Mouse (Mus musculus): ENCODE results near the gene Spdye4c. TPM values are rescaled to one million over a fixed set of nuclear protein-coding genes. Genes with fewer than 3 reads are reported as not detected.

The Spdye4c gene
- polyA plus RNA-seq (2016; fragmentation: Nextera tagmentation; extraction: Ambion mirVana): not detected in 2 replicates

DNA sequence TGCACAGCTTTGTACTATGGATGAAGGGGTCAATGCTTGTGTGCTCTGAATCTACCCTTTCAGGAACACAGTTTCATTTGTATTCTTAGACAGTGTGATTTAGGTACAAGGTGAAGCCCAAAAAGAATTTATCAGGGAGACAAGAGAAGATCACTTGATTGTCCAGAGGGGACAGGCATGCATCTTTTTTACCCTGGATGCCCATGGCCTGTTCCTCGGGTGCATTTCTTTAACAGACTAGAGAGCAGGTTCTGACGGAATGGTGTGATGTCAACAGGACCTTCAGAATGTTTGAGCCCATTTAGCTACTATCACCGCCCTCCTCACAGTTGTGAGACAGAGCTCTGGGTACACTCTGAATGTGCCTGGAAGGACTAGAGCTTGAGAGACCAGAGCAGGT, at the start of gene Spdye4c:
Spdye4c (plus strand) TSS at position 301 of the 400 bp plus-strand sequence.
- Histone ChIP-seq H3K36me3 (no peaks in the 10 kb centered on the region), H3K27me3 (no peaks in the 10 kb centered on the region), H3K4me2 (replicated peaks) (no peak within 1 kb of the TSS), H3K4me1 (no peaks in the 10 kb centered on the region), H3K9me3 (replicated peaks) (no peaks in the 10 kb centered on the region), H3K9ac (no peak within 1 kb of the TSS), H3K4me3 (no peak within 1 kb of the TSS), H3K27ac (no peak within 1 kb of the TSS)
- no peak for ATAC-seq (ENCODE audit: low FRiP score)
- 93% methylated on average over 3 of the region's 3 CpGs for WGBS

- ATAC-seq (ENCODE audit: low FRiP score): no peak
- no peak overlapping the region for H3K4me2 ChIP-seq (replicated peaks)
- H3K4me1 ChIP-seq: peaks cover 9% of the 10 kb centered on the region; the same call in 1 of the 2 replicates
- no peaks in the 10 kb centered on the region for H3K27me3 ChIP-seq
- no peak overlapping the region for H3K4me3 ChIP-seq
- H3K36me3 ChIP-seq: no peaks in the 10 kb centered on the region
- WGBS: 90% methylated on average over 8 of the region's 8 CpGs
- H3K9me3 ChIP-seq (replicated peaks): no peaks in the 10 kb centered on the region
- no peak overlapping the region for H3K27ac ChIP-seq
- H3K9ac ChIP-seq: no peak overlapping the region
Observed at GRCm38 (mm10) chr2:128543495-128543894, 47.5 kb upstream of the Spdye4c start.

- Histone ChIP-seq H3K9me3 (replicated peaks) (no peaks in the 10 kb centered on the region), H3K4me2 (replicated peaks) (no peak overlapping the region), H3K36me3 (no peaks in the 10 kb centered on the region), H3K27me3 (no peaks in the 10 kb centered on the region), H3K4me1 (peaks cover 10% of the 10 kb centered on the region), H3K9ac (no peak overlapping the region), H3K27ac (no peak overlapping the region; the same call in 1 of the 2 replicates), H3K4me3 (no peak overlapping the region)
- 58% methylated on average over 5 of the region's 5 CpGs for WGBS
- ATAC-seq (ENCODE audit: low FRiP score): 0 out of 2 replicates have a peak, but pooled peaks have one; percentile 26
Observed at GRCm38 (mm10) chr2:128544421-128545137, 46.4 kb upstream of the Spdye4c start.

DNA sequence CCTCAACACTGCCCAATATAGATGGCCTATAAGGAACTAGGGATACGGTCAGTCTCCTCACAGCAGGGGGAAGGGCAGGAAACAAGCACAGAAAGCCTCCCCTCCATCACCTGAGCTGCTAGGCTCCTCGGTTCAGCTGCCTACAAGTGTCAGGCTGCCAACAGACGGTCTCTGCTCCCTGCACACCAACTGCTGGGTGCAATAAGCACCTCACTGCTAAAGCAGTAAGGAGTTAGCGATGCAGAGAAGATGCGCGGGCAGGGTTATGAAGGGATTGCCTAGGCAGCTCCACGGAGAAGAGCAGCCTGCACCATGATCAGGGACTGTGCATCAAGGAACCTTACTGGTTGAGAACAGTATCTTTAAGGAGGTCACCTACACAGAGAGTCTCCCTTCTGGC, 45.6 kb upstream of the Spdye4c start:
- WGBS: 72% methylated on average over 7 of the region's 7 CpGs
- Histone ChIP-seq H3K27ac (no peak overlapping the region), H3K36me3 (no peaks in the 10 kb centered on the region), H3K4me2 (replicated peaks) (no peak overlapping the region), H3K9me3 (replicated peaks) (no peaks in the 10 kb centered on the region), H3K27me3 (no peaks in the 10 kb centered on the region), H3K4me1 (peaks cover 15% of the 10 kb centered on the region), H3K9ac (no peak overlapping the region), H3K4me3 (no peak overlapping the region)
- no peak for ATAC-seq (ENCODE audit: low FRiP score)

- peaks cover 15% of the 10 kb centered on the region for H3K4me1 ChIP-seq
- WGBS: 85% methylated on average over 10 of the region's 10 CpGs
- no peaks in the 10 kb centered on the region for H3K36me3 ChIP-seq
- no peaks in the 10 kb centered on the region for H3K27me3 ChIP-seq
- H3K9me3 ChIP-seq (replicated peaks): no peaks in the 10 kb centered on the region
- no peak for ATAC-seq (ENCODE audit: low FRiP score)
- no peak overlapping the region for H3K4me2 ChIP-seq (replicated peaks)
- H3K27ac ChIP-seq: no peak overlapping the region
- H3K9ac ChIP-seq: no peak overlapping the region
- H3K4me3 ChIP-seq: no peak overlapping the region
Observed at GRCm38 (mm10) chr2:128547079-128547478, 43.9 kb upstream of the Spdye4c start.

GRCm38 (mm10) chr2:128548262-128548661, 42.7 kb upstream of the Spdye4c start:
- no peaks in the 10 kb centered on the region for H3K36me3 ChIP-seq
- H3K4me1 ChIP-seq: peaks cover 15% of the 10 kb centered on the region
- no peak for ATAC-seq (ENCODE audit: low FRiP score)
- H3K27me3 ChIP-seq: no peaks in the 10 kb centered on the region
- no peak overlapping the region for H3K9ac ChIP-seq
- H3K27ac ChIP-seq: no peak overlapping the region
- no peak overlapping the region for H3K4me3 ChIP-seq
- WGBS: 31% methylated on average over 2 of the region's 2 CpGs
- H3K9me3 ChIP-seq (replicated peaks): no peaks in the 10 kb centered on the region
- H3K4me2 ChIP-seq (replicated peaks): no peak overlapping the region

DNA sequence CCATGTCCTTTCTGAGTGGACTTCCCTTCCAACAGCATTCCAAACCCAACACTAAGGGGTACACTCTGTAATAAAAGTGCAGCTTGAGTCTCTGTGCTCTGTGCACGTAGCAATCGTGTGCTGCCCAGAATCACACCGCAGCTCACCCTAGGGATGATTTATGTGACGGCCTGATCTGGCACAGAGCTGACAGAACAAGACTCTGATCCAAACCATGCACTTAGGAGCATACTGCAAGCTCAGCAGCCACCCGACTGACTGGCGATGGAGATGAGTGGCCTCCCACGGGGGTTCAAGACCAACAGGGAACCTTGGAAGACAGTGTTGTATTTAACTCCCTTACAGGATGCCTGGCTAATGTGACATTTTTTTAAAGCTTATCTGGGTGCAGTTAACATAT, 41.4 kb upstream of the Spdye4c start:
- no peak overlapping the region for H3K27ac ChIP-seq
- ATAC-seq (ENCODE audit: low FRiP score): no peak

DNA sequence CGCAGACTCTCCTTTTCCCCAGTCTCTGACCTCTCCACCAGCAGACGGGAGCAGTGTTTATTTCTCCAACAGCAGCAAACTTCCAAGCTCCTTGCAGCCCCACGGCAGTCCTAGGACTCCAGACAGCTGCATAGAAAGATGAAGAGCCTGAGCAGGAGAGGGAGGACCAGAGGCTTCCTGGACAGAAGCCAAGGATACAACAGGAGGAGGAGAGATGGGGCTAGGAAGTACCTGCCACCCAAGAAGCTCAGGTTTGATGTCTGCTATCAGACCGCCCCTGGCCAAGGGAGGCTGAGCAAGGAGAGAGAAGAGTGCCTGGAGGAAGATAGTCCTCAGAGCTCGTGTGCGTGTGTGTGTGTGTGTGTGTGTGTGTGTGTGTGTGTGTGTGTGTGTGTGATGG, 41.0 kb upstream of the Spdye4c start:
- no peak overlapping the region for H3K4me2 ChIP-seq (replicated peaks)
- H3K4me1 ChIP-seq: peaks cover 9% of the 10 kb centered on the region
- H3K27ac ChIP-seq: no peak overlapping the region
- no peaks in the 10 kb centered on the region for H3K27me3 ChIP-seq
- no peak for ATAC-seq (ENCODE audit: low FRiP score)
- no peaks in the 10 kb centered on the region for H3K36me3 ChIP-seq
- 56% methylated on average over 6 of the region's 6 CpGs for WGBS
- H3K4me3 ChIP-seq: no peak overlapping the region
- H3K9me3 ChIP-seq (replicated peaks): no peaks in the 10 kb centered on the region
- H3K9ac ChIP-seq: no peak overlapping the region

More for the DNA sequence above, 41.4 kb upstream of the Spdye4c start:
- no peaks in the 10 kb centered on the region for H3K27me3 ChIP-seq
- peaks cover 13% of the 10 kb centered on the region for H3K4me1 ChIP-seq
- no peaks in the 10 kb centered on the region for H3K36me3 ChIP-seq
- no peak overlapping the region for H3K4me3 ChIP-seq
- no peaks in the 10 kb centered on the region for H3K9me3 ChIP-seq (replicated peaks)
- no peak overlapping the region for H3K4me2 ChIP-seq (replicated peaks)
- 49% methylated on average over 7 of the region's 7 CpGs for WGBS
- no peak overlapping the region for H3K9ac ChIP-seq

- H3K4me2 ChIP-seq (replicated peaks): no peak overlapping the region
- no peak overlapping the region for H3K4me3 ChIP-seq
- H3K9me3 ChIP-seq (replicated peaks): no peaks in the 10 kb centered on the region
- H3K36me3 ChIP-seq: no peaks in the 10 kb centered on the region
- no peak overlapping the region for H3K9ac ChIP-seq
- no peak overlapping the region for H3K27ac ChIP-seq
- H3K27me3 ChIP-seq: no peaks in the 10 kb centered on the region
- H3K4me1 ChIP-seq: peaks cover 6% of the 10 kb centered on the region; the same call in 1 of the 2 replicates
- WGBS: 82% methylated on average over 8 of the region's 8 CpGs
- no peak for ATAC-seq (ENCODE audit: low FRiP score)
Observed at GRCm38 (mm10) chr2:128552080-128552791, 38.8 kb upstream of the Spdye4c start.

GRCm38 (mm10) chr2:128552798-128553720, 38.0 kb upstream of the Spdye4c start:
- Histone ChIP-seq H3K36me3 (no peaks in the 10 kb centered on the region), H3K9me3 (replicated peaks) (no peaks in the 10 kb centered on the region), H3K27ac (no peak overlapping the region), H3K27me3 (no peaks in the 10 kb centered on the region), H3K4me3 (no peak overlapping the region), H3K4me1 (peaks cover 6% of the 10 kb centered on the region; the same call in 1 of the 2 replicates), H3K4me2 (replicated peaks) (no peak overlapping the region), H3K9ac (no peak overlapping the region)
- 87% methylated on average over 8 of the region's 8 CpGs for WGBS
- no peak for ATAC-seq (ENCODE audit: low FRiP score)

- Histone ChIP-seq H3K27me3 (no peaks in the 10 kb centered on the region), H3K4me3 (no peak overlapping the region), H3K4me2 (replicated peaks) (no peak overlapping the region), H3K4me1 (peaks cover under 1% of the 10 kb centered on the region; the same call in 1 of the 2 replicates), H3K9me3 (replicated peaks) (no peaks in the 10 kb centered on the region), H3K9ac (no peak overlapping the region), H3K27ac (no peak overlapping the region), H3K36me3 (no peaks in the 10 kb centered on the region)
- no peak for ATAC-seq (ENCODE audit: low FRiP score)
- 83% methylated on average over 9 of the region's 9 CpGs for WGBS
Observed at GRCm38 (mm10) chr2:128555082-128555481, 35.9 kb upstream of the Spdye4c start.

DNA sequence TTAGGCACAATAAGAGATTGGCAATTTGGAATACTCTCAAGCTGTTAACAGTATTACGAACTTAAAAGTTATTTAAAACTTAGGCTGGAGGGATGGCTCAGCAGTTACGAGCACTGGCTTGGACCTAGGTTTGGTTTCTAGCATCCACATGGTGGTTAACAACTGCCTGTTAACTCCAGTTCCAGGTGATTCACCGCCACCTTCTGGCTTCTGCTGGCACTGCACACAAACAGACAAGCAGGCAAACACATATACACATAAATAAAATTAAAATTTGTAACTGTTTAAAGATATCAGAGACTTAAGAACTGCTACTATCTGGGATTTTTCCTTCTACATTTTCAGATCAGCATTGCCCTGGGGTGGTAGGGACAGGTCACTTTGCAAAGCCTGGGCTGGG, 26.8 kb upstream of the Spdye4c start:
- Histone ChIP-seq H3K27ac (no peak overlapping the region), H3K9ac (no peak overlapping the region), H3K4me2 (replicated peaks) (no peak overlapping the region), H3K4me3 (no peak overlapping the region), H3K9me3 (replicated peaks) (no peaks in the 10 kb centered on the region), H3K4me1 (peaks cover 4% of the 10 kb centered on the region; the same call in 1 of the 2 replicates), H3K27me3 (no peaks in the 10 kb centered on the region), H3K36me3 (no peaks in the 10 kb centered on the region)
- no peak for ATAC-seq (ENCODE audit: low FRiP score)
- 92% methylated on average over 3 of the region's 3 CpGs for WGBS

Measured in hindbrain, embryonic 12.5 days (tissue).